Mouse (Mus musculus) forebrain, embryonic 15.5 days (tissue): ENCODE results near the gene Acat3. TPM values are rescaled to one million over a fixed set of nuclear protein-coding genes. Genes with fewer than 3 reads are reported as not detected.

Experiments used
- ATAC-seq: fragments of 200-750 bp; cut with Nextera tagmentation; replicated peaks from 2 replicates; pipeline ENCODE4 v1.8.0; 2017; ENCODE audit warnings: mild to moderate bottlenecking, moderate TSS enrichment, moderate library complexity
- H3K27ac ChIP-seq: fragments of 300-500 bp; sonication (generic); replicated peaks from 2 replicates; pipeline ENCODE4 v1.5.1; 2015; ENCODE audit warnings: mild to moderate bottlenecking, inconsistent platforms
- H3K27me3 ChIP-seq: fragments of 300-500 bp; sonication (generic); 2 replicates; pipeline ENCODE4 v1.6.1; 2015; ENCODE audit warnings: inconsistent platforms
- H3K36me3 ChIP-seq: fragments of 300-500 bp; sonication (generic); 2 replicates; pipeline ENCODE4 v1.6.1; 2015; ENCODE audit warnings: mild to moderate bottlenecking, inconsistent platforms
- H3K4me1 ChIP-seq: fragments of 300-500 bp; sonication (generic); 2 replicates; pipeline ENCODE4 v1.6.1; 2015; ENCODE audit warnings: inconsistent platforms
- H3K4me2 ChIP-seq: fragments of 300-500 bp; sonication (generic); replicated peaks from 2 replicates; pipeline ENCODE4 v1.6.1; 2015; ENCODE audit warnings: mild to moderate bottlenecking, inconsistent platforms
- H3K4me3 ChIP-seq: fragments of 300-500 bp; sonication (generic); 2 replicates; pipeline ENCODE4 v1.5.1; 2015; ENCODE audit warnings: mild to moderate bottlenecking, inconsistent platforms
- H3K9ac ChIP-seq: fragments of 300-500 bp; sonication (generic); replicated peaks from 2 replicates; pipeline ENCODE4 v1.6.1; 2015; ENCODE audit warnings: mild to moderate bottlenecking, inconsistent platforms
- H3K9me3 ChIP-seq: fragments of 300-500 bp; sonication (generic); 2 replicates; pipeline ENCODE4 v1.6.1; 2016; ENCODE audit warnings: inconsistent platforms
- WGBS: fragments of 180-500 bp; shearing (Covaris S2); methylation state at CpG from one replicate; pipeline ENCODE4 v1.1.7; 2015; ENCODE audit warnings: mixed read lengths; 5-methylcytosine and 5-hydroxymethylcytosine counted together
- polyA plus RNA-seq: library from polyadenylated mRNA; unstranded; fragments of >200 nt; fragmentation: Nextera tagmentation; extraction: Ambion mirVana; gene quantifications from 2 replicates; pipeline ENCODE4 v1.2.1, GENCODE M21; 2015

The Acat3 gene
- polyA plus RNA-seq, 1 experiment from 2014 or later, result 1.0 TPM

GRCm38 (mm10) chr17:12891054-12891453 lies 49.3 kb downstream of the Acat3 start:
- no peak for ATAC-seq
- Histone ChIP-seq H3K4me3 (no peak overlapping the region), H3K9me3 (no peaks in the 10 kb centered on the region), H3K4me1 (no peaks in the 10 kb centered on the region), H3K27ac (no peak overlapping the region), H3K9ac (no peak overlapping the region), H3K27me3 (no peaks in the 10 kb centered on the region), H3K4me2 (no peak overlapping the region), H3K36me3 (no peaks in the 10 kb centered on the region)
- 79% methylated on average over 4 of the region's 4 CpGs for WGBS

GRCm38 (mm10) chr17:12887021-12887775 lies 53.2 kb downstream of the Acat3 start:
- H3K4me3 ChIP-seq, result no peak overlapping the region
- no peak overlapping the region for H3K9ac ChIP-seq
- no peaks in the 10 kb centered on the region for H3K36me3 ChIP-seq
- 82% methylated on average over 15 of the region's 15 CpGs for WGBS
- no peaks in the 10 kb centered on the region for H3K4me1 ChIP-seq
- H3K27ac ChIP-seq, result no peak overlapping the region
- H3K9me3 ChIP-seq, result no peaks in the 10 kb centered on the region
- no peak overlapping the region for H3K4me2 ChIP-seq
- H3K27me3 ChIP-seq, result no peaks in the 10 kb centered on the region
- no peak for ATAC-seq

GRCm38 (mm10) chr17:12886620-12887019 lies 53.8 kb downstream of the Acat3 start:
- no peaks in the 10 kb centered on the region for H3K4me1 ChIP-seq
- no peak for ATAC-seq
- H3K27ac ChIP-seq, result no peak overlapping the region
- H3K4me2 ChIP-seq, result no peak overlapping the region
- no peaks in the 10 kb centered on the region for H3K27me3 ChIP-seq
- no peaks in the 10 kb centered on the region for H3K9me3 ChIP-seq
- no peak overlapping the region for H3K9ac ChIP-seq
- no peaks in the 10 kb centered on the region for H3K36me3 ChIP-seq
- WGBS, result 45% methylated on average over 6 of the region's 6 CpGs
- no peak overlapping the region for H3K4me3 ChIP-seq

GRCm38 (mm10) chr17:12881216-12881615 lies 59.2 kb downstream of the Acat3 start:
- H3K4me2 ChIP-seq, result no peak overlapping the region
- no peaks in the 10 kb centered on the region for H3K36me3 ChIP-seq
- H3K4me1 ChIP-seq, result peaks cover 4% of the 10 kb centered on the region; the same call in 1 of the 2 replicates
- H3K9ac ChIP-seq, result no peak overlapping the region
- no peaks in the 10 kb centered on the region for H3K9me3 ChIP-seq
- no peak overlapping the region for H3K4me3 ChIP-seq
- H3K27ac ChIP-seq, result no peak overlapping the region
- ATAC-seq, result no peak
- H3K27me3 ChIP-seq, result 0 out of 2 replicates have a peak, but pooled peaks cover 4% of the 10 kb centered on the region
- WGBS, result 76% methylated on average over 1 of the region's 1 CpGs

- no peak overlapping the region for H3K4me3 ChIP-seq
- H3K9me3 ChIP-seq, result no peaks in the 10 kb centered on the region
- 0 out of 2 replicates have a peak, but pooled peaks cover 4% of the 10 kb centered on the region for H3K27me3 ChIP-seq
- no peaks in the 10 kb centered on the region for H3K36me3 ChIP-seq
- H3K9ac ChIP-seq, result 0 out of 2 replicates have a peak overlapping the region, but pooled peaks have one; percentile 6
- H3K4me1 ChIP-seq, result peaks cover 4% of the 10 kb centered on the region; the same call in 1 of the 2 replicates
- ATAC-seq, result peak; percentile 87; the same call in 1 of the 2 replicates
- no peak overlapping the region for H3K27ac ChIP-seq
- 5% methylated on average over 14 of the region's 14 CpGs for WGBS
- peak overlapping the region; percentile 16; the same call in 1 of the 2 replicates for H3K4me2 ChIP-seq
These were observed 60.2 kb downstream of the Acat3 start for GRCm38 (mm10) chr17:12880178-12880577.

GRCm38 (mm10) chr17:12875734-12876133 lies 64.7 kb downstream of the Acat3 start, which contains the start of gene Mrgprh:
Mrgprh (plus strand) TSS chr17:12876034.
- H3K27me3 ChIP-seq, result 0 out of 2 replicates have a peak, but pooled peaks cover 4% of the 10 kb centered on the region
- 84% methylated on average over 5 of the region's 5 CpGs for WGBS
- no peak within 1 kb of the TSS for H3K4me2 ChIP-seq
- H3K4me1 ChIP-seq, result peaks cover 4% of the 10 kb centered on the region; the same call in 1 of the 2 replicates
- H3K36me3 ChIP-seq, result no peaks in the 10 kb centered on the region
- no peak for ATAC-seq
- H3K27ac ChIP-seq, result no peak within 1 kb of the TSS
- H3K9ac ChIP-seq, result no peak within 1 kb of the TSS
- H3K9me3 ChIP-seq, result no peaks in the 10 kb centered on the region
- H3K4me3 ChIP-seq, result no peak within 1 kb of the TSS

Other genes with a start within 250 kb of the Acat3 start
- gene Igf2r, start 170.9 kb downstream of the Acat3 start, polyA plus RNA-seq, result 10.8 and 11.0 TPM in 2 replicates
- gene Mas1, start 72.5 kb downstream of the Acat3 start, polyA plus RNA-seq, result 0.23 and 0.28 TPM in 2 replicates
- not detected in 2 replicates for gene Mrgprh, start 64.6 kb downstream of the Acat3 start, polyA plus RNA-seq
- 1.9 and 2.2 TPM in 2 replicates for gene Pnldc1, start 30.4 kb downstream of the Acat3 start, polyA plus RNA-seq
- 425 and 442 TPM in 2 replicates for gene Tcp1, start 24.9 kb downstream of the Acat3 start, polyA plus RNA-seq
- 141 and 143 TPM in 2 replicates for gene Mrpl18, start 24.3 kb downstream of the Acat3 start, polyA plus RNA-seq
- gene Acat2, start 20.1 kb upstream of the Acat3 start, polyA plus RNA-seq, result 323 TPM in 2 replicates
- 157 and 161 TPM in 2 replicates for gene Wtap, start 53.6 kb upstream of the Acat3 start, polyA plus RNA-seq
- 113 and 121 TPM in 2 replicates for gene Sod2, start 66.2 kb upstream of the Acat3 start, polyA plus RNA-seq
- 0.32 TPM in 1 of 2 replicates, not detected in the other for gene Gpr31b, start 111.7 kb upstream of the Acat3 start, polyA plus RNA-seq
- 0.08 TPM in 1 of 2 replicates, not detected in the other for gene Tcp10b, start 120.5 kb upstream of the Acat3 start, polyA plus RNA-seq
- 0.06 TPM in 1 of 2 replicates, not detected in the other for gene Unc93a, start 191.2 kb upstream of the Acat3 start, polyA plus RNA-seq